Mouse (Mus musculus): ENCODE results near the gene Hist2h2aa2. TPM values are rescaled to one million over a fixed set of nuclear protein-coding genes. Genes with fewer than 3 reads are reported as not detected.
"Not testable (repeated sequence)": the region's sequence is repeated elsewhere in the genome, so short reads cannot be mapped to it uniquely, and the experiment has no call there.

Hist2h2aa2 gene
- polyA plus RNA-seq, 1 experiment from 2014 or later, result 102 TPM

GRCm38 (mm10) chr3:96255926-96256593 is 16.0 kb upstream of the Hist2h2aa2 start:
- no peak overlapping the region for H3K9ac ChIP-seq (replicated peaks)
- no peak for ATAC-seq
- WGBS, result 86% methylated on average over 5 of the region's 5 CpGs
- H3K4me1 ChIP-seq (replicated peaks), result no peaks in the 10 kb centered on the region
- H3K4me2 ChIP-seq (replicated peaks), result no peak overlapping the region
- no peaks in the 10 kb centered on the region for H3K9me3 ChIP-seq
- no peak overlapping the region for H3K4me3 ChIP-seq (replicated peaks)
- no peaks in the 10 kb centered on the region for H3K27me3 ChIP-seq
- H3K36me3 ChIP-seq, result no peaks in the 10 kb centered on the region
- no peak overlapping the region for H3K27ac ChIP-seq

GRCm38 (mm10) chr3:96254683-96255355 is 14.7 kb upstream of the Hist2h2aa2 start:
- Histone ChIP-seq H3K4me2 (replicated peaks) (0 out of 2 replicates have a peak overlapping the region, but pooled peaks have one; percentile 5), H3K4me1 (replicated peaks) (no peaks in the 10 kb centered on the region), H3K36me3 (no peaks in the 10 kb centered on the region), H3K9me3 (no peaks in the 10 kb centered on the region), H3K27ac (no peak overlapping the region), H3K27me3 (no peaks in the 10 kb centered on the region), H3K9ac (replicated peaks) (no peak overlapping the region), H3K4me3 (replicated peaks) (no peak overlapping the region)
- no peak for ATAC-seq
- 49% methylated on average over 10 of the region's 10 CpGs for WGBS

DNA sequence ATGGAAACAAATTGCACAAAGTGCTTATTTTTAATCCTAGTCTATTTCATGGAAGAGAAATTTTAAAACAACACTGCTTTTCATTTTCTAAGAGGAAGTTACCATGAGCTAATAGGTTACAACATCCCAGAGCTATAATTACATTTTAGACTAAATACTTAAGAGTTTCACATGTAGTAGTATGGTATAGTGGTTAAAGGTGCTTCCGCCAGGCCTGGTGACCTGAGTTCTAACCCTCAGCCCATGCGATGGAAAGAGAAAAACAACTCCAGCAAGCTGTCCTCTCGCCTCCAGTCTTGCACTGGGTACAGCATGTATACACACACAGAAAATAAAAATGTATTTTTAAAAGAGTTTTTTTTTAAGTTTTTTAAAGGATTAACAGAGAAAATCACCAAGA is 11.7 kb upstream of the Hist2h2aa2 start:
- Histone ChIP-seq H3K27me3 (no peaks in the 10 kb centered on the region), H3K9me3 (no peaks in the 10 kb centered on the region), H3K4me1 (replicated peaks) (peaks cover 20% of the 10 kb centered on the region), H3K4me2 (replicated peaks) (no peak overlapping the region), H3K9ac (replicated peaks) (no peak overlapping the region), H3K36me3 (no peaks in the 10 kb centered on the region), H3K27ac (no peak overlapping the region), H3K4me3 (replicated peaks) (no peak overlapping the region)
- 91% methylated on average over 3 of the region's 3 CpGs for WGBS
- no peak for ATAC-seq

DNA sequence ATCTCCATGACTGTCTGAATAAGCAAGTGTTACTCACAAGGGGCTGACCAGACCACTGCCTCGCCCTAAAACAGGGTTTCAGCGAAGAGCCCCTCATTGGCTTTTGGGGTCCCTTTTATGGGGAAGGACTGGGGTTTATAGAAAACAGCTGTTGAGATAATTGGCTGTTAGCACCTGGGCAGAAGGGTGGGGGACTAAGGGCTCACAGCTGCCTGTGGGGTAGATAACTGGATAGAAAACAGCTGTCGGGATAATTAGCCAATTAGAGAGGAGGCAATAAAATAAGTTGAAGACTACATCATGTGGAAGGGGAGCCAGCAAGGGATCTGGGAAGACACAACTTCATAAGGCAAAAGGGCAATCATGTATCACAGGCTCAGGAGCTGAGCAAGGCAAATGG is 10.8 kb upstream of the Hist2h2aa2 start:
- no peaks in the 10 kb centered on the region for H3K27me3 ChIP-seq
- H3K4me2 ChIP-seq (replicated peaks), result no peak overlapping the region
- peaks cover 20% of the 10 kb centered on the region for H3K4me1 ChIP-seq (replicated peaks)
- H3K4me3 ChIP-seq (replicated peaks), result no peak overlapping the region
- no peak for ATAC-seq
- no peak overlapping the region for H3K9ac ChIP-seq (replicated peaks)
- 90% methylated on average over 3 of the region's 3 CpGs for WGBS
- no peak overlapping the region for H3K27ac ChIP-seq
- H3K9me3 ChIP-seq, result no peaks in the 10 kb centered on the region
- H3K36me3 ChIP-seq, result no peaks in the 10 kb centered on the region

DNA sequence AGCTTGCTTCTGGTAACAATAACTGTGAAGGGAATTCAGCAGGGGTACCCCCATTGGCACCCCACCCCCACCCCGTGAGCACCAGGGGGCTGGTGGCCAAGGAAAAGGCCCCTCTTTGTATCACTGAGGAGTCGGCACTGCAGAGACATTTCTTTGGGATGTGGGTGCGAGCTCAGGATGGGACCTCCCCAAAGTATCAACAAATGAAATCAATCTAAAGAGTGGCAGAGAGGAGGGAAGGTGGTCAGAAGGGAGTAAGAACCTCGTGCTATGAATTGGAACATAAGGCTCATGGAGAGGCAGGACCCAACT is 8.9 kb upstream of the Hist2h2aa2 start:
- Histone ChIP-seq H3K27ac (no peak overlapping the region), H3K4me1 (replicated peaks) (peaks cover 30% of the 10 kb centered on the region), H3K9ac (replicated peaks) (no peak overlapping the region; the same call in 1 of the 2 replicates), H3K4me3 (replicated peaks) (0 out of 2 replicates have a peak overlapping the region, but pooled peaks have one; percentile 38), H3K9me3 (no peaks in the 10 kb centered on the region), H3K4me2 (replicated peaks) (peak overlapping the region; percentile 54), H3K36me3 (no peaks in the 10 kb centered on the region), H3K27me3 (no peaks in the 10 kb centered on the region)
- WGBS, result 58% methylated on average over 4 of the region's 4 CpGs
- no peak for ATAC-seq

DNA sequence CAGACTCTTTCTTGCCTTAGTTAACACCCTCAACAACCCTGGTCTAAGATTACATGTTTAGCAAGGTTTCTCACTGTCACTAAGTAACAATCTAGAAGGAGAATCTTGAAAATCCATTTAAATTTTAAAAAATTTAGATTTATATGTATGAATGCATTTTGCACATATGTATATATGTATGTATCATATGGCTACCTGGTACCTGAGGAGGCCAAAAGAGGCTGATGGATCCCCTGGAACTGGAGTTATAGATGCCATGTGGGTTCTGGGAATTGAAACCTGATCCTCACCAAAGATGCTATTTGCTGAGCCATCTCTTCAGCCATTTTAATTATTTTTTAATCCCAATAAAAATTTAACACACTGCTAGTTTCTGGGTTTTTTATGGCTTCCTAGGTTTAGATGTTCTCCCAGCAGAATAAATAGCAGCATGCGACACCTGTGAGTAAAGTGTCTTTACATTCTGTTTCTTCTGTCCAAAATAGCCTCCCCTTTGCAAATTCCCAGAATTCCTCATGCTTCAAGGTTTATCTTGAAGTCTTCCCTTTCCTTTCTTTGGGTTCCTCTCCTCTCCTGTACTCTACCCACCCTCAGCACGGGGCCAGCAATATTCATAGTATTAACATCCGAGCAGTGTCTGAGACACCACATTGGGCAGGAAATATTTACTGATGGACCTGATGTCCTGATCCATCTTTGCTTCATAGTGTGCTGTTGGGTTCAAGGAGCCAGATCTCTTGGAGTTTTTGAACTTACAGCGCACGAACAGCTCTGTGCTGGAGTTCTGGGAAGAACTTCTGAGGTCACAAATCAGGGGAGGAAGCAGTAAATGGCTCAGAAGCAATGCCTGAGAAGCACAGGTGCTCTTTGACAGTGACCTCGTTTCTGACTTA is 8.3 kb upstream of the Hist2h2aa2 start:
- Histone ChIP-seq H3K4me2 (replicated peaks) (peak overlapping the region; percentile 54), H3K4me3 (replicated peaks) (peak overlapping the region; percentile 38)

GRCm38 (mm10) chr3:96247356-96248140 is 7.5 kb upstream of the Hist2h2aa2 start:
- Histone ChIP-seq H3K4me2 (replicated peaks) (peak overlapping the region; percentile 54), H3K36me3 (no peaks in the 10 kb centered on the region), H3K9ac (replicated peaks) (peak overlapping the region; percentile 61), H3K4me1 (replicated peaks) (peaks cover 32% of the 10 kb centered on the region), H3K9me3 (no peaks in the 10 kb centered on the region), H3K27me3 (no peaks in the 10 kb centered on the region), H3K27ac (0 out of 2 replicates have a peak overlapping the region, but pooled peaks have one; percentile 19), H3K4me3 (replicated peaks) (peak overlapping the region; percentile 38)
- no peak for ATAC-seq
- WGBS, result 2% methylated on average over 11 of the region's 11 CpGs

More for the DNA sequence above, 8.3 kb upstream of the Hist2h2aa2 start:
- H3K27ac ChIP-seq, result no peak overlapping the region
- H3K27me3 ChIP-seq, result no peaks in the 10 kb centered on the region
- H3K9me3 ChIP-seq, result no peaks in the 10 kb centered on the region
- 43% methylated on average over 6 of the region's 6 CpGs for WGBS
- no peak for ATAC-seq
- peaks cover 32% of the 10 kb centered on the region for H3K4me1 ChIP-seq (replicated peaks)
- H3K9ac ChIP-seq (replicated peaks), result peak overlapping the region; percentile 61
- no peaks in the 10 kb centered on the region for H3K36me3 ChIP-seq

- peak within 1 kb of the TSS; percentile 61 for H3K9ac ChIP-seq (replicated peaks)
Measured at GRCm38 (mm10) chr3:96246427-96246856, 6.4 kb upstream of the Hist2h2aa2 start, which contains the start of gene Hist2h3c1. TSS of gene Hist2h3c1 (plus strand) at chr3:96246685.

DNA sequence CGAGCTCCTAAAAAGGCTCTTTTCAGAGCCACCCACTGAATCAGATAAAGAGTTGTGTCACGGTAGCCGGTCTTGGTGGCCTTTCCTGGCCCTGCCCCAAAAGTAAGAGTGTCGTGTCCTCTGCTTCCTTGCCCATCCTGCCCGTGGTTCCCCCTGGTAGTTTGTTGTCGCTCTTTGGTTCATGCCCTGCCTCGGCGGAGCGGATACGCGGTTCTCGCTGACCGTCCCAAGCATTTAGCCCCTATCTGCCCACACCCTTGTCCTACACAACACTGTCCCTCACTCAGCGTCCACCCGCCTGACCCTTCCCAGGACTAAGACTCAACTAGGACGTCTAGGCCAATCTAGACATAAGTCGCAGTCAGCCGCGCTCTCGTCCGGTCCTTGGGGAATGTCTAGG is 5.9 kb upstream of the Hist2h2aa2 start:
- H3K27ac ChIP-seq, result peak overlapping the region; percentile 68; the same call in 1 of the 2 replicates
- not testable (repeated sequence) for H3K9me3 ChIP-seq, H3K27me3 ChIP-seq, H3K36me3 ChIP-seq, ATAC-seq
- peak overlapping the region; percentile 50 for H3K4me2 ChIP-seq (replicated peaks)
- 0% methylated on average over 10 of the region's 21 CpGs for WGBS
- H3K4me1 ChIP-seq (replicated peaks), result peaks cover 33% of the 10 kb centered on the region
- H3K9ac ChIP-seq (replicated peaks), result peak overlapping the region; percentile 59
- peak overlapping the region; percentile 39 for H3K4me3 ChIP-seq (replicated peaks)

More at GRCm38 (mm10) chr3:96246427-96246856, 6.4 kb upstream of the Hist2h2aa2 start, which contains the start of gene Hist2h3c1:
- H3K27me3 ChIP-seq, H3K36me3 ChIP-seq, H3K9me3 ChIP-seq: not testable (repeated sequence)
- ATAC-seq, result peak; percentile 92
- peak within 1 kb of the TSS; percentile 68; the same call in 1 of the 2 replicates for H3K27ac ChIP-seq
- H3K4me2 ChIP-seq (replicated peaks), result peak within 1 kb of the TSS; percentile 54
- WGBS, result 0% methylated on average over 16 of the region's 47 CpGs
- H3K4me1 ChIP-seq (replicated peaks), result peaks cover 32% of the 10 kb centered on the region
- H3K4me3 ChIP-seq (replicated peaks), result peak within 1 kb of the TSS; percentile 39

- H3K27ac ChIP-seq, result peak within 1 kb of the TSS; percentile 94
- peak within 1 kb of the TSS; percentile 42 for H3K4me3 ChIP-seq (replicated peaks)
- ATAC-seq, result peak; percentile 87
- H3K9ac ChIP-seq (replicated peaks), result peak within 1 kb of the TSS; percentile 68
- H3K27me3 ChIP-seq, H3K36me3 ChIP-seq, H3K9me3 ChIP-seq: not testable (repeated sequence)
- peak within 1 kb of the TSS; percentile 63 for H3K4me2 ChIP-seq (replicated peaks)
- H3K4me1 ChIP-seq (replicated peaks), result peaks cover 38% of the 10 kb centered on the region
- 0% methylated on average over 28 of the region's 88 CpGs for WGBS
Measured at GRCm38 (mm10) chr3:96245003-96245886, 5.2 kb upstream of the Hist2h2aa2 start, which contains the start of gene Hist2h2aa1. TSS of gene Hist2h2aa1 (plus strand) at chr3:96245497.

Data from midbrain, embryonic 13.5 days (tissue).